Mouse (Mus musculus) embryonic fibroblast, embryonic 13.5 days (primary cell): ENCODE measurements at regions not wholly inside any gene's neighbourhood (a gene's known extent, or its start where the extent isn't known, plus 50 kb on each side); places are given as distances from the start of the nearest gene placed in this dataset.

Source experiments
- CTCF ChIP-seq: IDR thresholded peaks from 2 replicates; pipeline ENCODE4 v1.5.1; 2011; ENCODE audit warnings: mild to moderate bottlenecking, control low read depth, low read length, moderate library complexity, borderline replicate concordance; ENCODE audit not compliant: insufficient read depth
- POLR2A ChIP-seq: IDR thresholded peaks from 2 replicates; pipeline ENCODE4 v1.6.1; 2011; ENCODE audit warnings: low read depth, mild to moderate bottlenecking, control low read depth, low read length, moderate library complexity

DNA sequence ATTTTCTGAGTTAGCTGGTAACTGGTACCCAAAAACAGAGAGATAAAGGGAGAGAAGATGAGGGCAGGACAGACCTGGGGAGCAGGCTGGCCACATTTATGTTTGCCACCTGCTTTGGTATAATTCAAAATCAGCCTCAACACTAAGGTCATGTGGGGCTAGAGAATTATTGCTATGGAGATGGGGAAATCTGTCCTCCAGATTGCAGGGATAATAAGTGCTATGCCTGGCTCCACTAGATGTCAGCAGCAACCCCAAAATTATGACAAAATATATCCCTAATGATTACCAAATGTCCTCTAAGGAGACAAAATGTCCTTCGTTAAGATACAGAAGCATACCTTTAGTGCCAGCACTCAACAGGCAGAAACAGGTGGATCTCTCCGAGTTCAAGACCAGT, 83.8 kb upstream of the Slc44a1 start:
- TF ChIP-seq CTCF = no peak
- TF ChIP-seq POLR2A = no peak
